Mouse (Mus musculus) spleen, adult 12 weeks (tissue): ENCODE data around the gene Kcnk15.

ENCODE experiments used
- DNase-seq: peaks from one replicate; pipeline ENCODE4 v3.0.0; 2022; ENCODE audit warnings: low spot score

Kcnk15 gene

GRCm38 (mm10) chr2:163853461-163853901, at the start of gene Kcnk15:
TSS of gene Kcnk15 (plus strand) at chr2:163853651.
- DNase-seq = no peak

GRCm38 (mm10) chr2:163803838-163804237, 49.6 kb upstream of the Kcnk15 start:
- no peak for DNase-seq

GRCm38 (mm10) chr2:163809166-163809565, 44.3 kb upstream of the Kcnk15 start:
- no peak for DNase-seq

- no peak for DNase-seq
Observed at GRCm38 (mm10) chr2:163809704-163810103, 43.7 kb upstream of the Kcnk15 start.

GRCm38 (mm10) chr2:163813077-163813476, 40.4 kb upstream of the Kcnk15 start:
- DNase-seq = no peak

- no peak for DNase-seq
Observed at GRCm38 (mm10) chr2:163814739-163815465, 38.5 kb upstream of the Kcnk15 start.

GRCm38 (mm10) chr2:163820607-163821006, 32.8 kb upstream of the Kcnk15 start, which contains the start of gene Ccn5:
TSS of gene Ccn5 (plus strand) at chr2:163820861.
- DNase-seq = no peak

- peak; percentile 30 for DNase-seq
Observed at GRCm38 (mm10) chr2:163823248-163823647, 30.2 kb upstream of the Kcnk15 start.

- no peak for DNase-seq
Observed at GRCm38 (mm10) chr2:163823771-163824170, 29.7 kb upstream of the Kcnk15 start.

GRCm38 (mm10) chr2:163825861-163826260, 27.6 kb upstream of the Kcnk15 start:
- DNase-seq = no peak

- DNase-seq = no peak
Observed at GRCm38 (mm10) chr2:163826494-163826893, 27.0 kb upstream of the Kcnk15 start.

- DNase-seq = no peak
Observed at GRCm38 (mm10) chr2:163831163-163831562, 22.3 kb upstream of the Kcnk15 start.

- DNase-seq = peak; percentile 52
Observed at GRCm38 (mm10) chr2:163838043-163838442, 15.4 kb upstream of the Kcnk15 start.

- DNase-seq = no peak
Observed at GRCm38 (mm10) chr2:163839519-163839918, 13.9 kb upstream of the Kcnk15 start.

GRCm38 (mm10) chr2:163842043-163842442, 11.4 kb upstream of the Kcnk15 start:
- no peak for DNase-seq

- DNase-seq = no peak
Observed at GRCm38 (mm10) chr2:163857233-163857632, 3.8 kb downstream of the Kcnk15 start.

- no peak for DNase-seq
Observed at GRCm38 (mm10) chr2:163858254-163858947, 5.0 kb downstream of the Kcnk15 start.

- DNase-seq = no peak
Observed at GRCm38 (mm10) chr2:163865311-163865710, 11.9 kb downstream of the Kcnk15 start.

GRCm38 (mm10) chr2:163866061-163866460, 12.6 kb downstream of the Kcnk15 start:
- DNase-seq = no peak

GRCm38 (mm10) chr2:163869783-163870182, 16.3 kb downstream of the Kcnk15 start:
- DNase-seq = no peak

GRCm38 (mm10) chr2:163871266-163871665, 17.8 kb downstream of the Kcnk15 start:
- no peak for DNase-seq

- no peak for DNase-seq
Observed at GRCm38 (mm10) chr2:163871906-163872305, 18.5 kb downstream of the Kcnk15 start.

- DNase-seq = no peak
Observed at GRCm38 (mm10) chr2:163874877-163875276, 21.4 kb downstream of the Kcnk15 start.
